8 mouse cellular contexts compared by ENCODE assay signal in the genomic region with DNA sequence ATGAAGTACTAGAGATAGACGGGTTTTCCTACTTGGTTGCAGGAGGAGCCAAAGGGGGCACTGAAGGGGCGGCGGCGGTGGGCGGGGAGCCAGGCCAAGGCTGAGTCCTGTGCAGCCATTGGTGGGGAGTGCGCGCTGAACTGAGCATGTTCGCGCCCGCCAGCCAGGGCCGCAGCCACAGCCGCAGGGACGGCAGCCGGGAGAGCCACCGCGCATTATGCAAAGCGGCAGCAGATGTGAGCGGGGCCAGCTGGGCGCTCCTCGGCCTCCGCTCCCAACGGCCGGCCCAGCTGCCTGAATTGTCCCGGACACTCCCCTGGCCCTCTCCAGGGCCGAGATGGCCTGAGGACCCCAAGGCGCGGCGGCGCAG. TPM values are rescaled to one million over a fixed set of nuclear protein-coding genes. Genes with fewer than 3 reads are reported as not detected.
A peak's percentile ranks its signal among the peaks of the same experiment; 100 is the strongest.
DNase-seq lines count a peak whose midpoint lies in the region; ATAC-seq lines count a peak whose summit lies in the region.

A gene (plus strand): TSS at position 165 of the 370 bp plus-strand sequence.

- peak within 1 kb of the TSS; percentile 97 for H3K4me2 ChIP-seq in forebrain, embryonic 14.5 days (ENCODE audit: low read length)

- peak; percentile 94 for ATAC-seq in forebrain, embryonic 14.5 days

- intact Hi-C loops in heart, postnatal 10 days (cut with DNase I): no loop called here

- peak within 1 kb of the TSS; percentile 87 for H3K27ac ChIP-seq in forebrain, embryonic 14.5 days (ENCODE audit: low read depth, low read length)

- H3K4me3 ChIP-seq in forebrain, embryonic 14.5 days (ENCODE audit: low read depth, low read length): peak within 1 kb of the TSS; percentile 83

- DNase-seq in R1 (ENCODE audit: low read depth, low spot score) (peak; percentile 90), adipocyte (ENCODE audit: low spot score) (no peak)
- DNase-seq in cerebellum, adult 11 months: peak; percentile 72
- peak; percentile 90 for DNase-seq in forebrain, embryonic 14.5 days (ENCODE audit: low spot score)
- peak; percentile 37 to 48 for DNase-seq in heart, postnatal 10 days
- DNase-seq in layer of hippocampus, postnatal 36 days: peak; percentile 84 to 89
- peak; percentile 3 for DNase-seq in lung, postnatal 25 days (ENCODE audit: low spot score)
- peak; percentile 57 for DNase-seq in retina, postnatal 7 days (ENCODE audit: low read depth, low spot score)

- WGBS in forebrain, embryonic 14.5 days: 0% methylated on average over 29 of the region's 29 CpGs

- no peaks in the 10 kb centered on the region for H3K27me3 ChIP-seq in forebrain, embryonic 14.5 days (replicated peaks; ENCODE audit: control insufficient read depth, insufficient read depth, low read length)

- no peaks in the 10 kb centered on the region for H3K36me3 ChIP-seq in forebrain, embryonic 14.5 days (ENCODE audit: control insufficient read depth, insufficient read depth, low read length)

- H3K4me1 ChIP-seq in forebrain, embryonic 14.5 days (ENCODE audit: control insufficient read depth, insufficient read depth, low read length): peaks cover 19% of the 10 kb centered on the region

- H3K9ac ChIP-seq in forebrain, embryonic 14.5 days (ENCODE audit: low read length): peak within 1 kb of the TSS; percentile 91

- H3K9me3 ChIP-seq in forebrain, embryonic 14.5 days (replicated peaks; ENCODE audit: control insufficient read depth, low read length): no peaks in the 10 kb centered on the region

RNA-seq across cellular contexts. Expression of the gene that starts here (rescaled TPM):
- 5.0 and 6.4 TPM in 2 replicates for polyA plus RNA-seq in forebrain, embryonic 14.5 days (2014; fragmentation: Nextera tagmentation; extraction: Ambion mirVana)
- under 1 TPM; 0.40 to 0.62 TPM for total RNA-seq in heart, postnatal 10 days (2021)
- total RNA-seq in layer of hippocampus, postnatal 36 days (2021): 10 to 100 TPM; 69.2 to 73.0 TPM

Comparison
In these comparisons a context has a peak if more than half of its experiments do, and no peak if none do; other contexts are left out.
1. RNA of the gene that starts here (total RNA-seq): 69.2 to 73.0 TPM in layer of hippocampus, postnatal 36 days; 0.40 to 0.62 TPM in heart, postnatal 10 days; every median in the first group is over 10 times any median in the second.
2. Peak in DNase-seq in heart, postnatal 10 days; RNA of the gene not detected or under 1 TPM.